Mouse (Mus musculus): ENCODE measurements around the gene Snx32. TPM values are rescaled to one million over a fixed set of nuclear protein-coding genes. Genes with fewer than 3 reads are reported as not detected.

The Snx32 gene
- polyA plus RNA-seq, 1 experiment: 10.8 TPM

DNA sequence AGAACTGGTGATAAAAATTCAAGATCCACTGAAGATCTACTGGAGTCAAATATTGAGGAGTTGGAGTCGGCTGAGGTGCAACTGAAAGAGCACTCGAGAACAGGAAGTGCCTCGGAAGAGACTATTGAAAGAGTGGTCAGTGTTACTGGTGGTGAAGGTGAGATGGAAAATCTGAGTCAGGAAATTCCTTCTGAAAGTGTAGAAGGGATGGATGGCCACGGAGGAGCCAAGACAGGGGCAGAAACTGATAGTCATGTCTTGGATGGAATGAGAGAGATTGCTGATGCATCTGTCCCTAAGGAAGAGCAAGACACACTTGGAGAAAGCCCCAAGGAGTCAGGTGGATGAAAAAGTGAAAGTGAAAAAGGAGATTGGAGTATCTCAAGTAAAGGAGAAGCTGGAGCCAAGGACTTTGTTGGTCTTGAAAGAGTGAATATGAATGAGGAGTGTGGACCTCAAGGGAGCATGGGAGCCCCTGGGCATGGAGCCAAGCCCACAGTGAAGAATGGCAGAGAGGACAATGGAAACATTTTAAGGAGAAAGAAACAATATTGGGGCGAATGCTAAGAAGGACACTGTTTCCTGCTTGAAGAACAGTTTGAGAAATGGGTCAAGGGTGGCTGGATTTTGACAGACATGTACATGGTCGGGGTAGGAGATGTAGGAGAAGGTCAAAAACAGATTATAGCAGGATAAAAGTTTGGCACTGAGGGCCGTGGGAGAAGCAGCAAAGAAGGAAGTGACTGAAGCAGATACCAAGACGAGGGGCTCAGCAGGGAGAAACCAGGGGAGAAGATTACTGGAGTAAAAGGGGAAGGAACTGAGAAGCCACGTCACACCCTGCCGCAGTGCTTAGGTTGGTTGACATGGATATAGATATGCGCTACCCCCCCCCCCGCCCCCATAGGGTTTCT is 2.0 kb upstream of the Snx32 start:
- peak; percentile 39 to 51 for DNase-seq (ENCODE audit: low read depth in 1 of 2, low spot score in 2 of 2)
- 5% methylated on average over 12 of the region's 12 CpGs for WGBS
- H3K4me3 ChIP-seq (ENCODE audit: extremely low read depth, insufficient read depth, insufficient read length): peak overlapping the region; percentile 34
- TF ChIP-seq POLR2A (IDR thresholded peaks at IDR 0.05; ENCODE audit: low read depth, low read length): no peak
- peaks cover 7% of the 10 kb centered on the region; the same call in 1 of the 2 replicates for H3K4me1 ChIP-seq (ENCODE audit: control insufficient read depth, insufficient read depth, insufficient read length)
- H3K27me3 ChIP-seq (ENCODE audit: control insufficient read depth, insufficient read depth, low read length): no peaks in the 10 kb centered on the region
- H3K36me3 ChIP-seq (ENCODE audit: control insufficient read depth, insufficient read depth, low read length): no peaks in the 10 kb centered on the region
- H3K27ac ChIP-seq (ENCODE audit: insufficient read depth, low read length): peak overlapping the region; percentile 65

DNA sequence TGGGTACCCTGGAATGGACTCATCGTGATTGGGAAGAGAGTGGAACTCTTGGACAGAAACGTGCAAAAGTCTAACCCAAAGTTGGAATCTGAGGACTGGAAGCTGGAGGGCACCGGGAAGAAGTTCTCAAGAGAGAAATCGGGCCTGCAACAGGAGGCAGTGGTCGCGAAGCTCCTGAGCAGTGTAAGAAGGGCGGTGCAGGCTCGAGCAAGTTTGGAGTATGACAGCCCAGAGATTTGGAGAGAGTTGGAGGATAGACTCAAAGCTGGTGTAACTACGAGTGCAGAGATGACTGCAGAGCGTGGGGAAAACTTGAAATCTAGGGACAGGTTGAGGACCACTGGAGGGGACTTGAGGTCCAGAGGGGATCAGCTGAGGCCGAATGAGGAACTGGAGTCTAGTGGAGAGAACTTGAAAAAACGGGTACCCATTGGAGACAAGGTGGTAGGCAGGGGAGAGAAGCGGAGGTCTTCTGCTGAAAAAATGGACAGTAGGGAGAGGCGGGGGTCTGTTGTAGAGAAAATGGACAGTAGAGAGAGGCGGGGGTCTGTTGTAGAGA is 815 bp upstream of the Snx32 start:
- Histone ChIP-seq H3K4me1 (ENCODE audit: control insufficient read depth, insufficient read depth, insufficient read length) (peaks cover 7% of the 10 kb centered on the region; the same call in 1 of the 2 replicates), H3K36me3 (ENCODE audit: control insufficient read depth, insufficient read depth, low read length) (no peaks in the 10 kb centered on the region), H3K27ac (ENCODE audit: insufficient read depth, low read length) (peak overlapping the region; percentile 50), H3K27me3 (ENCODE audit: control insufficient read depth, insufficient read depth, low read length) (no peaks in the 10 kb centered on the region), H3K4me3 (ENCODE audit: extremely low read depth, insufficient read depth, insufficient read length) (peak overlapping the region; percentile 65)
- no peak for TF ChIP-seq CTCF (IDR thresholded peaks at IDR 0.05; ENCODE audit: extremely low read depth, insufficient read depth, insufficient read length, insufficient replicate concordance)
- TF ChIP-seq POLR2A (IDR thresholded peaks at IDR 0.05; ENCODE audit: low read depth, low read length): no peak
- 15% methylated on average over 15 of the region's 15 CpGs for WGBS
- no peak for DNase-seq (ENCODE audit: low read depth in 1 of 2, low spot score in 2 of 2)

DNA sequence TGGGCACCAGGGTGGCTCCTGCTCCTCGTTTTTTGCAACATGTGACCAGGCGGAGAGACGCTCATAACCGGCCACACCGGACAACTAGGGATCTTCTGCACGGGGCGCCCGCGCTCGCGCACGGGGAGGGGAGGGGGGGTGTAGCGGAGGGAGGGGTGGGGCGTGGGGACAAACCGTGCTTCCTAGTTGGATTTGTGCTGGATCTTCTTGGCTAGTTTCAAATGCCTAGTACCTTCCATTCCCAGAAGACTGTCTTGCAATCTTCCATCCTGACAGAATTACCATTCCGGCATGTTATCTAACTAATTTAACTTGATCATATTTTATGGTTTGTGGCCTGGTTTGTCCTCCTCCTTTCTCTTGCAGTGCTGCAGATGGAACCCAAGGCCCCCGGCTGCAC is 6.7 kb downstream of the Snx32 start, which contains the start of gene 1700020D05Rik:
Gene 1700020D05Rik (minus strand): TSS at position 101 of the 400 bp plus-strand sequence.
- no peak for TF ChIP-seq POLR2A (IDR thresholded peaks at IDR 0.05; ENCODE audit: low read depth, low read length)
- no peak for TF ChIP-seq CTCF (IDR thresholded peaks at IDR 0.05; ENCODE audit: extremely low read depth, insufficient read depth, insufficient read length, insufficient replicate concordance)
- H3K36me3 ChIP-seq (ENCODE audit: control insufficient read depth, insufficient read depth, low read length): no peaks in the 10 kb centered on the region; the same call in 1 of the 2 replicates
- no peak within 1 kb of the TSS for H3K27ac ChIP-seq (ENCODE audit: insufficient read depth, low read length)
- WGBS: 92% methylated on average over 17 of the region's 17 CpGs
- H3K4me3 ChIP-seq (ENCODE audit: extremely low read depth, insufficient read depth, insufficient read length): no peak within 1 kb of the TSS
- no peaks in the 10 kb centered on the region for H3K27me3 ChIP-seq (ENCODE audit: control insufficient read depth, insufficient read depth, low read length)
- no peak for DNase-seq (ENCODE audit: low read depth in 1 of 2, low spot score in 2 of 2)
- no peaks in the 10 kb centered on the region for H3K4me1 ChIP-seq (ENCODE audit: control insufficient read depth, insufficient read depth, insufficient read length)

DNA sequence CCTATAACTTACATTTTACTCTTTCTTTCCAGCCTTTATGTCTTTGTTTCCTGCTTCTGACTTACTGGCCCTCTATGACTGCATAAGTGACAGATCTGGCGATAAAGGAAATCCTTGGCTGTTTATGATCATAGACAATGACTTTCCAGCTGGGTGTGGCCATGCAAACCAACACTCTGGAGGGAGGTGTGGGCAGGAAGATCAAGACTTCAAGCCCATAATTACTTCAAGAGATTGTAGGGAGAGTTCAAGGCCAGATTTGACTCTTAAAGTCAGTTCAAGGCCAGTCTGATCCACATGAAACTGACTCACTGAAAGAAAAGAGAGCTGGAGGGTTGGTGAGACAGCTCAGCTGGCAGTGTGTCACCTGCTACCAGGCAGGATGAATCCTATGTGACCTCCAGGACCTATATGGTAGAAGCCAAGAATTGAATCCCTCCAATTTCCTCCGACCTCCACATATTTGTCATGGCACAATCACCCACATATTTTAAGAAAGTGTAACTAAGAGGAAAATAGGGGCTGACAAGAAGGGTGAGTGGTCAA is 9.9 kb downstream of the Snx32 start:
- no peak for TF ChIP-seq CTCF (IDR thresholded peaks at IDR 0.05; ENCODE audit: extremely low read depth, insufficient read depth, insufficient read length, insufficient replicate concordance)
- no peak for DNase-seq (ENCODE audit: low read depth in 1 of 2, low spot score in 2 of 2)
- no peaks in the 10 kb centered on the region for H3K4me1 ChIP-seq (ENCODE audit: control insufficient read depth, insufficient read depth, insufficient read length)
- peaks cover 22% of the 10 kb centered on the region for H3K36me3 ChIP-seq (ENCODE audit: control insufficient read depth, insufficient read depth, low read length)
- H3K27me3 ChIP-seq (ENCODE audit: control insufficient read depth, insufficient read depth, low read length): no peaks in the 10 kb centered on the region
- 84% methylated on average over 2 of the region's 2 CpGs for WGBS
- H3K4me3 ChIP-seq (ENCODE audit: extremely low read depth, insufficient read depth, insufficient read length): no peak overlapping the region
- no peak overlapping the region for H3K27ac ChIP-seq (ENCODE audit: insufficient read depth, low read length)

DNA sequence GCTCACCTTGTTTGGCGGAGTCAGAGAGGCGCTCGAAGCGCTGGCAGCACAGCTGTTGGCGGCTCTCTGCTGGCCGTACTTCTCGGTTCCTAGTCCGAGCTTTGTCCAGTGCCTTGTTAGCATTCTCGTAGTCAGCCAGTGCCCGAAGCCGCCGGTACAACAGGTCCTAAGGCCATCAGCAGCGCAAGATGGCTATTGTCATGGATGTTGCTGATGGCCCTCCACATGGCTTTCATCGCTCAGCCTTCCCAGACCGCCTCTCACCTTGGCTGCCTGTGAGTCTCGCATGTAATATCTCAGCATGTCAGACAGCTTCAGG is 14.3 kb downstream of the Snx32 start:
- H3K27me3 ChIP-seq (ENCODE audit: control insufficient read depth, insufficient read depth, low read length): no peaks in the 10 kb centered on the region
- WGBS: 94% methylated on average over 16 of the region's 16 CpGs
- TF ChIP-seq POLR2A (IDR thresholded peaks at IDR 0.05; ENCODE audit: low read depth, low read length) (no peak), CTCF (IDR thresholded peaks at IDR 0.05; ENCODE audit: extremely low read depth, insufficient read depth, insufficient read length, insufficient replicate concordance) (no peak)
- no peak for DNase-seq (ENCODE audit: low read depth in 1 of 2, low spot score in 2 of 2)
- no peak overlapping the region for H3K4me3 ChIP-seq (ENCODE audit: extremely low read depth, insufficient read depth, insufficient read length)
- no peak overlapping the region for H3K27ac ChIP-seq (ENCODE audit: insufficient read depth, low read length)
- no peaks in the 10 kb centered on the region for H3K4me1 ChIP-seq (ENCODE audit: control insufficient read depth, insufficient read depth, insufficient read length)
- H3K36me3 ChIP-seq (ENCODE audit: control insufficient read depth, insufficient read depth, low read length): peaks cover 41% of the 10 kb centered on the region

DNA sequence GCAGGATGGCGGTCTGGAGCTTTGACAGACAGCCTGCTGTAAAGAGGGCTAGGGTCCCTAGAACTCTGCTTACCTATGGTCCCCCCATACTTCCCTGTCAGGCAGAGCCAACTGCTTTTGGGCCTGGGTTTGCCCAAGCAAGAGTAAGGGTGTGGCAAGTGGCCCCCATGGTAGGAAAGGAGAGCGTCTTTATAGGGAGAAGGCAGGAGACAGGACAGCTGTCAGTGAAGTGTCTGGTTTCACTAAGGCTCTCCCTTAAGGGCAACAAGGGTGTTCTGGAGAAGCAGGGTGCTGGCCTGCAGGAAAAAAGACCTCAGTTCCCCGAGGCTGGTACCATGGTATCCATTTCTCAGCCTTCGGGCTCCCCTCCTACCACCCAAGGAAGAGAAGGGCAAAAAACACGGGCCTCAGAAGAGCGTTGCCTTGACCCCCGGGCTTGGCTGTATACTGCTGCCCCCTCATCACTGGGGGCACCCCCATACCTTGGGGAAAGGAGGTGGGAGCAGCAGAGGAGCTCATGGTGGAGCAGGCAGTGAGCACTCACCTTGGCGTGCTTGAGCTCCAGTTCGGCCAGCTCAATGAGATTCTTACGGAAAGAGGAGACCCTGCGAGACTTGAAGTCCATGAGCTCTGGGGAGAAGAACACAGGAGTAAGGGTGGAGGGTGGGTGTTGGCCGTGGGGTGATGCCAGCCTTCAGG is 14.8 kb downstream of the Snx32 start:
- TF ChIP-seq POLR2A (IDR thresholded peaks at IDR 0.05; ENCODE audit: low read depth, low read length) (no peak), CTCF (IDR thresholded peaks at IDR 0.05; ENCODE audit: extremely low read depth, insufficient read depth, insufficient read length, insufficient replicate concordance) (no peak)
- no peak overlapping the region for H3K4me3 ChIP-seq (ENCODE audit: extremely low read depth, insufficient read depth, insufficient read length)
- no peak for DNase-seq (ENCODE audit: low read depth in 1 of 2, low spot score in 2 of 2)
- WGBS: 89% methylated on average over 12 of the region's 12 CpGs
- peaks cover 41% of the 10 kb centered on the region for H3K36me3 ChIP-seq (ENCODE audit: control insufficient read depth, insufficient read depth, low read length)
- H3K27me3 ChIP-seq (ENCODE audit: control insufficient read depth, insufficient read depth, low read length): no peaks in the 10 kb centered on the region
- H3K4me1 ChIP-seq (ENCODE audit: control insufficient read depth, insufficient read depth, insufficient read length): no peaks in the 10 kb centered on the region
- no peak overlapping the region for H3K27ac ChIP-seq (ENCODE audit: insufficient read depth, low read length)

All from spleen, adult 2 months (tissue).